Mouse (Mus musculus) heart, embryonic 16.5 days (tissue): ENCODE results near the gene Ranbp17. TPM values are rescaled to one million over a fixed set of nuclear protein-coding genes. Genes with fewer than 3 reads are reported as not detected.

Experiments
- polyA plus RNA-seq: library from polyadenylated mRNA; unstranded; fragments of >200 nt; fragmentation: Nextera tagmentation; extraction: Ambion mirVana; gene quantifications from 2 replicates; pipeline ENCODE4 v1.2.1, GENCODE M21; 2015

Ranbp17 gene
- polyA plus RNA-seq, 1 experiment from 2014 or later: 3.1 TPM

Other genes starting within 250 kb of the Ranbp17 start
- gene Gm12117, start 237.0 kb downstream of the Ranbp17 start, polyA plus RNA-seq: not detected in 2 replicates
- 0.20 and 0.22 TPM in 2 replicates for gene Gabrp, start 65.2 kb upstream of the Ranbp17 start, polyA plus RNA-seq
- not detected in 2 replicates for gene D130052B06Rik, start 85.6 kb upstream of the Ranbp17 start, polyA plus RNA-seq